Mouse (Mus musculus): ENCODE data around the gene Bptf. TPM values are rescaled to one million over a fixed set of nuclear protein-coding genes. Genes with fewer than 3 reads are reported as not detected.
A peak's percentile ranks its signal among the peaks of the same experiment; 100 is the strongest.
"Not testable (repeated sequence)": the region's sequence is repeated elsewhere in the genome, so short reads cannot be mapped to it uniquely, and the experiment has no call there.

The Bptf gene
- polyA plus RNA-seq, 1 experiment from 2014 or later, result 23.9 TPM

- H3K27me3 ChIP-seq (replicated peaks; ENCODE audit: control insufficient read depth, insufficient read depth, low read length), result no peaks in the 10 kb centered on the region
- no peak for ATAC-seq
- H3K27ac ChIP-seq (ENCODE audit: low read depth, low read length), result peak overlapping the region; percentile 92
- H3K9ac ChIP-seq (ENCODE audit: low read depth, low read length), result peak overlapping the region; percentile 77
- no peaks in the 10 kb centered on the region for H3K9me3 ChIP-seq (ENCODE audit: control insufficient read depth, low read length)
- peak overlapping the region; percentile 82 for H3K4me2 ChIP-seq (ENCODE audit: low read length)
- 75% methylated on average over 6 of the region's 6 CpGs for WGBS
- H3K4me3 ChIP-seq (ENCODE audit: low read length), result peak overlapping the region; percentile 72
- peaks cover 22% of the 10 kb centered on the region for H3K4me1 ChIP-seq (ENCODE audit: control insufficient read depth, insufficient read depth, low read depth, low read length)
- no peaks in the 10 kb centered on the region for H3K36me3 ChIP-seq (ENCODE audit: control insufficient read depth, insufficient read depth, low read length)
Measured at GRCm38 (mm10) chr11:107028754-107029153, 103.2 kb downstream of the Bptf start.

- Histone ChIP-seq H3K9me3 (ENCODE audit: control insufficient read depth, low read length) (no peaks in the 10 kb centered on the region), H3K4me2 (ENCODE audit: low read length) (peak overlapping the region; percentile 82), H3K4me1 (ENCODE audit: control insufficient read depth, insufficient read depth, low read depth, low read length) (peaks cover 22% of the 10 kb centered on the region), H3K27ac (ENCODE audit: low read depth, low read length) (peak overlapping the region; percentile 92), H3K27me3 (replicated peaks; ENCODE audit: control insufficient read depth, insufficient read depth, low read length) (no peaks in the 10 kb centered on the region), H3K9ac (ENCODE audit: low read depth, low read length) (peak overlapping the region; percentile 77), H3K4me3 (ENCODE audit: low read length) (peak overlapping the region; percentile 72), H3K36me3 (ENCODE audit: control insufficient read depth, insufficient read depth, low read length) (no peaks in the 10 kb centered on the region)
- peak; percentile 63; the same call in 1 of the 2 replicates for ATAC-seq
- WGBS, result 6% methylated on average over 28 of the region's 29 CpGs
Measured at GRCm38 (mm10) chr11:107028275-107028618, 103.7 kb downstream of the Bptf start.

GRCm38 (mm10) chr11:107027431-107028274 is 104.3 kb downstream of the Bptf start:
- Histone ChIP-seq H3K4me1 (ENCODE audit: control insufficient read depth, insufficient read depth, low read depth, low read length) (peaks cover 22% of the 10 kb centered on the region), H3K9ac (ENCODE audit: low read depth, low read length) (peak overlapping the region; percentile 77), H3K9me3 (ENCODE audit: control insufficient read depth, low read length) (no peaks in the 10 kb centered on the region), H3K4me2 (ENCODE audit: low read length) (peak overlapping the region; percentile 82), H3K27me3 (replicated peaks; ENCODE audit: control insufficient read depth, insufficient read depth, low read length) (no peaks in the 10 kb centered on the region), H3K36me3 (ENCODE audit: control insufficient read depth, insufficient read depth, low read length) (no peaks in the 10 kb centered on the region), H3K27ac (ENCODE audit: low read depth, low read length) (peak overlapping the region; percentile 92), H3K4me3 (ENCODE audit: low read length) (peak overlapping the region; percentile 72)
- under 1% methylated on average over 83 of the region's 107 CpGs for WGBS
- peak; percentile 91 for ATAC-seq

- Histone ChIP-seq H3K27me3 (replicated peaks; ENCODE audit: control insufficient read depth, insufficient read depth, low read length) (no peaks in the 10 kb centered on the region), H3K36me3 (ENCODE audit: control insufficient read depth, insufficient read depth, low read length) (no peaks in the 10 kb centered on the region), H3K4me1 (ENCODE audit: control insufficient read depth, insufficient read depth, low read depth, low read length) (peaks cover 22% of the 10 kb centered on the region), H3K9ac (ENCODE audit: low read depth, low read length) (no peak overlapping the region), H3K4me2 (ENCODE audit: low read length) (peak overlapping the region; percentile 82), H3K27ac (ENCODE audit: low read depth, low read length) (no peak overlapping the region), H3K4me3 (ENCODE audit: low read length) (peak overlapping the region; percentile 72), H3K9me3 (ENCODE audit: control insufficient read depth, low read length) (no peaks in the 10 kb centered on the region)
- ATAC-seq, result no peak
- 7% methylated on average over 12 of the region's 12 CpGs for WGBS
Measured at GRCm38 (mm10) chr11:107026554-107027430, 105.1 kb downstream of the Bptf start.

- H3K4me1 ChIP-seq (ENCODE audit: control insufficient read depth, insufficient read depth, low read depth, low read length), result peaks cover 22% of the 10 kb centered on the region
- ATAC-seq, result peak; percentile 25; the same call in 1 of the 2 replicates
- 1% methylated on average over 41 of the region's 45 CpGs for WGBS
- H3K27ac ChIP-seq (ENCODE audit: low read depth, low read length), result peak within 1 kb of the TSS; percentile 63
- peak within 1 kb of the TSS; percentile 82 for H3K4me2 ChIP-seq (ENCODE audit: low read length)
- H3K36me3 ChIP-seq (ENCODE audit: control insufficient read depth, insufficient read depth, low read length), result no peaks in the 10 kb centered on the region
- no peaks in the 10 kb centered on the region for H3K27me3 ChIP-seq (replicated peaks; ENCODE audit: control insufficient read depth, insufficient read depth, low read length)
- no peaks in the 10 kb centered on the region for H3K9me3 ChIP-seq (ENCODE audit: control insufficient read depth, low read length)
- peak within 1 kb of the TSS; percentile 50 for H3K4me3 ChIP-seq (ENCODE audit: low read length)
- H3K9ac ChIP-seq (ENCODE audit: low read depth, low read length), result peak within 1 kb of the TSS; percentile 61
Measured at GRCm38 (mm10) chr11:107025411-107026321, 106.3 kb downstream of the Bptf start, which contains the start of gene 1810010H24Rik. 1810010H24Rik (plus strand) TSS chr11:107025681.

GRCm38 (mm10) chr11:107024406-107024805 is 107.5 kb downstream of the Bptf start:
- no peaks in the 10 kb centered on the region for H3K36me3 ChIP-seq (ENCODE audit: control insufficient read depth, insufficient read depth, low read length)
- H3K9ac ChIP-seq (ENCODE audit: low read depth, low read length), result peak overlapping the region; percentile 61
- H3K27ac ChIP-seq (ENCODE audit: low read depth, low read length), result no peak overlapping the region
- ATAC-seq, result no peak
- no peaks in the 10 kb centered on the region for H3K27me3 ChIP-seq (replicated peaks; ENCODE audit: control insufficient read depth, insufficient read depth, low read length)
- H3K4me3 ChIP-seq (ENCODE audit: low read length), result no peak overlapping the region; the same call in 1 of the 2 replicates
- 49% methylated on average over 4 of the region's 4 CpGs for WGBS
- peak overlapping the region; percentile 82 for H3K4me2 ChIP-seq (ENCODE audit: low read length)
- H3K4me1 ChIP-seq (ENCODE audit: control insufficient read depth, insufficient read depth, low read depth, low read length), result peaks cover 22% of the 10 kb centered on the region
- no peaks in the 10 kb centered on the region for H3K9me3 ChIP-seq (ENCODE audit: control insufficient read depth, low read length)

- no peak overlapping the region for H3K9ac ChIP-seq (ENCODE audit: low read depth, low read length)
- 90% methylated on average over 13 of the region's 13 CpGs for WGBS
- H3K36me3 ChIP-seq (ENCODE audit: control insufficient read depth, insufficient read depth, low read length), result no peaks in the 10 kb centered on the region
- no peaks in the 10 kb centered on the region for H3K27me3 ChIP-seq (replicated peaks; ENCODE audit: control insufficient read depth, insufficient read depth, low read length)
- peaks cover 22% of the 10 kb centered on the region for H3K4me1 ChIP-seq (ENCODE audit: control insufficient read depth, insufficient read depth, low read depth, low read length)
- H3K4me3 ChIP-seq (ENCODE audit: low read length), result no peak overlapping the region
- H3K4me2 ChIP-seq (ENCODE audit: low read length), result no peak overlapping the region
- ATAC-seq, result no peak
- no peaks in the 10 kb centered on the region for H3K9me3 ChIP-seq (ENCODE audit: control insufficient read depth, low read length)
- H3K27ac ChIP-seq (ENCODE audit: low read depth, low read length), result no peak overlapping the region
Measured at GRCm38 (mm10) chr11:107022050-107022683, 109.8 kb downstream of the Bptf start.

GRCm38 (mm10) chr11:107019722-107020121 is 112.2 kb downstream of the Bptf start:
- H3K4me1 ChIP-seq (ENCODE audit: control insufficient read depth, insufficient read depth, low read depth, low read length); H3K36me3 ChIP-seq (ENCODE audit: control insufficient read depth, insufficient read depth, low read length); H3K9ac ChIP-seq (ENCODE audit: low read depth, low read length); H3K9me3 ChIP-seq (ENCODE audit: control insufficient read depth, low read length); H3K27me3 ChIP-seq (replicated peaks; ENCODE audit: control insufficient read depth, insufficient read depth, low read length); H3K27ac ChIP-seq (ENCODE audit: low read depth, low read length); H3K4me3 ChIP-seq (ENCODE audit: low read length); ATAC-seq; H3K4me2 ChIP-seq (ENCODE audit: low read length): not testable (repeated sequence)
- 93% methylated on average over 3 of the region's 5 CpGs for WGBS
